Mouse (Mus musculus): Measurements from ENCODE around the gene Glod5.

Gene Glod5

DNA sequence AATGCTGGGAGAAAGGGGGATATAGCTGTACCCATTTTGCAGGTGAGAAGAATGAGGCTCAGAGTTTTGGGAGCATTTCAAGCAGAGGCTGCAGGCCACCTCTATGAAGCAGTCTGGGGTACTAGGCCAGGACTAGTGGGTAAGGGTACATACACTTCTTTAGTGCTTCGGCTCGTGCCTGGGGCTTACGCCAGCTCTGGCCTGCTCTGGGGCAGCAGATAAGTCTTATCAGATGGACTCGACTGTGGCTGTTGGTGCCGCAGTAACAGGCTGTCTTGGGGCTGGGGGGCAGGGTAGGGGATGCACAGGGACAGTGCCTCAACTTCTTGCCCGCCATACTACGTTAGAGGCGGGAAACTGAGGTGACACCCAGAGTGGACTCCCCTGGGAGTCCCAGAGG, 50.1 kb downstream of the Glod5 start:
- DNase-seq (ENCODE audit: low read depth, low spot score), result no peak

- no peak for DNase-seq (ENCODE audit: low read depth, low spot score)
These were observed 50.6 kb downstream of the Glod5 start for GRCm38 (mm10) chrX:7967596-7968201.

DNA sequence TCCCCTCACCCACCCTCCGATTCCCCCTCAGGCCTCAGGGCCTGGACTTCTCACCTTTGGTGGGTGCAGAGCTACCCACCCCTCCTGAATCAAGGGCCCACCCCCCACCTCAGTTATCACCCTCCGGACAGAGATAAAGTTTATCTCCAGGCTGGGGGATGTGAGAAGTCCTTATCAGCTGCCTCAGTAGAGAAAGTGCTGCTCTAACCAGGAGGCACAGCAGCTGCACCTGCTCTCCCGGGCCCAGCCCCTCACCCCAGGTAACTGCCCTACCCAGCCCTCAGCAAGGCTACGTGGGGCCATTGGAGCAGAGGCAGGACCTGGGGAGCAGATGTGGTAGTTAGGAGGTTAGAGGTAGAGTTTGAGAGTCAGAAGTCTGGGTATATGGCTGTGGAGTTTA, 52.1 kb downstream of the Glod5 start:
- no peak for DNase-seq (ENCODE audit: low read depth, low spot score)

- no peak for DNase-seq (ENCODE audit: low read depth, low spot score)
These were observed 54.3 kb downstream of the Glod5 start for GRCm38 (mm10) chrX:7963829-7964626.

- DNase-seq (ENCODE audit: low read depth, low spot score), result no peak
These were observed 59.4 kb downstream of the Glod5 start for GRCm38 (mm10) chrX:7958868-7959267.
